Mouse (Mus musculus): ENCODE data around the gene Gm8947.

Gm8947 gene

GRCm38 (mm10) chr1:151227506-151227905 lies 35.3 kb downstream of the Gm8947 start:
- DNase-seq (ENCODE audit: low read depth) = no peak

GRCm38 (mm10) chr1:151228320-151228989 lies 36.3 kb downstream of the Gm8947 start:
- no peak for DNase-seq (ENCODE audit: low read depth)

GRCm38 (mm10) chr1:151232346-151232745 lies 40.2 kb downstream of the Gm8947 start:
- DNase-seq (ENCODE audit: low read depth) = no peak

GRCm38 (mm10) chr1:151233756-151234155 lies 41.6 kb downstream of the Gm8947 start:
- no peak for DNase-seq (ENCODE audit: low read depth)

GRCm38 (mm10) chr1:151235574-151235973 lies 43.4 kb downstream of the Gm8947 start:
- DNase-seq (ENCODE audit: low read depth) = no peak

- peak; percentile 10 for DNase-seq (ENCODE audit: low read depth)
Measured at GRCm38 (mm10) chr1:151236141-151236930, 44.2 kb downstream of the Gm8947 start.

- no peak for DNase-seq (ENCODE audit: low read depth)
Measured at GRCm38 (mm10) chr1:151237780-151238179, 45.6 kb downstream of the Gm8947 start.

- DNase-seq (ENCODE audit: low read depth) = no peak
Measured at GRCm38 (mm10) chr1:151243332-151243731, 51.2 kb downstream of the Gm8947 start.
